Mouse (Mus musculus) forebrain, postnatal 0 days (tissue): Measurements from ENCODE around the gene Supt5. TPM values are rescaled to one million over a fixed set of nuclear protein-coding genes. Genes with fewer than 3 reads are reported as not detected.

Experiments
- ATAC-seq: fragments of 200-750 bp; cut with Nextera tagmentation; 2 replicates; pipeline ENCODE4 v1.8.0; 2017; ENCODE audit warnings: mild to moderate bottlenecking, moderate library complexity
- DNase-seq: peaks from one replicate; pipeline ENCODE4 v3.0.0-alpha.2; 2015
- H3K27ac ChIP-seq: fragments of 300-500 bp; sonication (generic); 2 replicates; pipeline ENCODE4 v1.5.1; 2014; ENCODE audit warnings: low read depth, mild to moderate bottlenecking, antibody characterized with exemption, low read length, moderate library complexity, mixed read lengths
- H3K27me3 ChIP-seq: fragments of 300-500 bp; sonication (generic); 2 replicates; pipeline ENCODE4 v1.6.1; 2014; ENCODE audit warnings: mild to moderate bottlenecking, low read length, mixed read lengths; ENCODE audit not compliant: insufficient read depth
- H3K36me3 ChIP-seq: fragments of 300-500 bp; sonication (generic); 2 replicates; pipeline ENCODE4 v1.6.1; 2014; ENCODE audit warnings: mild to moderate bottlenecking, moderate library complexity; ENCODE audit not compliant: insufficient read depth
- H3K4me1 ChIP-seq: fragments of 300-500 bp; sonication (generic); 2 replicates; pipeline ENCODE4 v1.6.1; 2014; ENCODE audit warnings: antibody characterized with exemption; ENCODE audit not compliant: insufficient read depth
- H3K4me2 ChIP-seq: fragments of 300-500 bp; sonication (generic); 2 replicates; pipeline ENCODE4 v1.6.1; 2014; ENCODE audit warnings: low read depth, mild to moderate bottlenecking, moderate library complexity
- H3K4me3 ChIP-seq: fragments of 300-500 bp; sonication (generic); 2 replicates; pipeline ENCODE4 v1.5.1; 2014; ENCODE audit warnings: low read depth, low read length, mixed read lengths
- H3K9ac ChIP-seq: fragments of 300-500 bp; sonication (generic); 2 replicates; pipeline ENCODE4 v1.6.1; 2014; ENCODE audit warnings: mild to moderate bottlenecking
- H3K9me3 ChIP-seq: fragments of 300-500 bp; sonication (generic); 2 replicates; pipeline ENCODE4 v1.6.1; 2016; ENCODE audit warnings: low read length
- CTCF ChIP-seq: sonication (generic); IDR thresholded peaks from 2 replicates; pipeline ENCODE4 v1.5.1; 2016; ENCODE audit warnings: antibody characterized with exemption, control low read depth, low read depth
- WGBS: fragments of 180-500 bp; shearing (Covaris S2); extraction: QIAGEN DNeasy Blood & Tissue Kit; methylation state at CpG from one replicate; pipeline ENCODE4 v1.1.7; 2014; 5-methylcytosine and 5-hydroxymethylcytosine counted together
- polyA plus RNA-seq: library from polyadenylated mRNA; unstranded; fragments of >200 nt; fragmentation: Nextera tagmentation; extraction: Ambion mirVana; gene quantifications from 2 replicates; pipeline ENCODE4 v1.2.1, GENCODE M21; 2015
- total RNA-seq: library from RNA; depleted of rRNA; stranded (reverse); fragments of >200 nt; gene quantifications from 2 replicates; pipeline ENCODE4 v1.2.3, GENCODE M21; 2014

The Supt5 gene
- total and polyA plus RNA-seq, 2 experiments from 2014 or later = 83.3 to 111 TPM

DNA sequence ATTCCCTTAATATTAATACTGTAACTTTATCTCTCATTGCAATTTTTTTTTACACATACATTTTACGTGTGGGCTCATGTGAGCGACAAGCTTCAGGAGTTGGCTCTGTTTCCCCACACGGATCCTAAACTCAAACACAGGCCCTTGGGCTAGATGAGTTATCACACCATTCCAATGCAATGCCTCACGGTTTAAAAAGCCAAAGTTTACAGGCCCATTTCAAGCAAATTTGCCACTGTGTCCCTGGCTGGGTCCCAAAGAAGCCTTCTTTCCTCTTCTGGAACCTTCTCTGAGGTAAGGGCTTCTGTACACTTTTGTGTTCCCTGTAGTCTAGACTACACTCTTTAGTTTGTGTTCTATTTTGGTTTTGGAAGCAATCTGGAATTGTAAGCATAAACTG lies 4.0 kb downstream of the Supt5 start:
- DNase-seq = no peak
- Histone ChIP-seq H3K4me2 (no peak overlapping the region), H3K4me3 (no peak overlapping the region), H3K27ac (no peak overlapping the region), H3K4me1 (peaks cover 2% of the 10 kb centered on the region; the same call in 1 of the 2 replicates), H3K9me3 (no peaks in the 10 kb centered on the region), H3K9ac (no peak overlapping the region), H3K36me3 (peaks cover 20% of the 10 kb centered on the region), H3K27me3 (no peaks in the 10 kb centered on the region)
- no peak for ATAC-seq
- 87% methylated on average over 4 of the region's 4 CpGs for WGBS
- TF ChIP-seq CTCF = no peak

DNA sequence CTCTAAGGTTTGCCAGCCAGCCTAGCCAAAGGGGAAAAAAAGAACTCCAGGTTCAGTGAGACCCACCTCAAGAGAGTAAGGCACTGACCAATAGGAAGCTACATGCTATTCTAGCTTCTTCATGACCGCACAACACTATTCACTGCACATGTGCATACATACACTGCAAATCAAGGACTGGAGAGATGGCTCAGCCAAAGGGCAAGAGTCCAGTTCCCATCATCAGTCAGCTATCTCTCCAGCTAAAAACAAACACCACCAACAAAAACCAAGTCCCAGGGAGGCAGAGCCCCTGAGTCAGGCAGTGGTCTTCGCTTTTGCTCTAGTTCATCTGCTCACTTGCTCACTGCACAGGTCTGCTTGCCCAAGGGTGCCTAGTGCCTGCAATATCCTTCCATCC lies 10.3 kb downstream of the Supt5 start:
- no peak overlapping the region for H3K4me2 ChIP-seq
- H3K27ac ChIP-seq = no peak overlapping the region
- 100% methylated on average over 2 of the region's 2 CpGs for WGBS
- no peak overlapping the region for H3K4me3 ChIP-seq
- H3K27me3 ChIP-seq = no peaks in the 10 kb centered on the region
- H3K9ac ChIP-seq = no peak overlapping the region
- ATAC-seq = no peak
- DNase-seq = no peak
- no peaks in the 10 kb centered on the region for H3K9me3 ChIP-seq
- no peaks in the 10 kb centered on the region for H3K4me1 ChIP-seq
- peaks cover 77% of the 10 kb centered on the region for H3K36me3 ChIP-seq
- TF ChIP-seq CTCF = no peak

DNA sequence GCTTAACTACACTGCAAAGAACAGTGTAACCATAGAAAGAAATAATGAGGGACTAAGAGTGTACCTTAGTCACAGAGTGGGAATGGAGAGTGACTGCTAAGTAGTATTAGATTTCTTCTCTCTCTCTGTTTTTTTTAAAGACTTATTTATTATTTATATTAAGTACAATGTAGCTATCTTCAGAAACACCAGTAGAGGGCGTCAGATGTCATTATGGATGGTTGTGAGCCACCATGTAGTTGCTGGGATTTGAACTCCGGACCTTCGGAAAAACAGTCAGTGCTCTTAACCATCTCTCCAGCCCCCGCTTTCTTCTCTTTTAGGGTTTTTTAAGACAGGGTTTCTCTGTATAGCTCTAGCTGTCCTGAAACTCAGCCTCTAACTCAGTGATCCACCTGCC lies 12.1 kb downstream of the Supt5 start:
- WGBS = 80% methylated on average over 4 of the region's 4 CpGs

DNA sequence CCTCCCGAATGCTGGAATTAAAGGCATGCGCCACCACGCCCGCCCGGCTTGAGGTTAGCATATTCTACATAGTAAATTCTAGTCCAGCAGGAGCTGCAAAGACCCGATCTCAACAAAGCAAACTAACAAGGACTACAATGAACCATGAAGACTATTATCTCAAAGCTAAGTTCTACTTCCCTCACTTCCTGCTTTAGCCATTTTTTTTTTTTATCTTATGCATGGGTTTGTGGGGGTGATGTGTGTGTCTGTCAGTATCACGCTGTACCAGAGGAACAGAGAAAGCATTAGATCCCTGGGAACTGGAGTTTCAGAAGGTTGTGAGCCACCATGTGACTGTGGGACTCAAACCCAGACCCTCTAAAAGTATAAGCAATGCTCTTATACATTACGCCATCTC lies 13.3 kb downstream of the Supt5 start:
- Histone ChIP-seq H3K9ac (no peak overlapping the region), H3K4me2 (no peak overlapping the region), H3K27ac (no peak overlapping the region), H3K4me3 (no peak overlapping the region), H3K4me1 (no peaks in the 10 kb centered on the region), H3K27me3 (no peaks in the 10 kb centered on the region), H3K36me3 (peaks cover 93% of the 10 kb centered on the region), H3K9me3 (no peaks in the 10 kb centered on the region)
- no peak for DNase-seq
- 98% methylated on average over 8 of the region's 8 CpGs for WGBS
- no peak for TF ChIP-seq CTCF
- ATAC-seq = no peak

More for the DNA sequence above, 12.1 kb downstream of the Supt5 start:
- H3K9me3 ChIP-seq = no peaks in the 10 kb centered on the region
- H3K27me3 ChIP-seq = no peaks in the 10 kb centered on the region
- ATAC-seq = no peak
- no peak overlapping the region for H3K4me2 ChIP-seq
- H3K9ac ChIP-seq = no peak overlapping the region
- no peak for DNase-seq
- TF ChIP-seq CTCF = no peak
- no peaks in the 10 kb centered on the region for H3K4me1 ChIP-seq
- H3K36me3 ChIP-seq = peaks cover 94% of the 10 kb centered on the region
- no peak overlapping the region for H3K4me3 ChIP-seq
- H3K27ac ChIP-seq = no peak overlapping the region

DNA sequence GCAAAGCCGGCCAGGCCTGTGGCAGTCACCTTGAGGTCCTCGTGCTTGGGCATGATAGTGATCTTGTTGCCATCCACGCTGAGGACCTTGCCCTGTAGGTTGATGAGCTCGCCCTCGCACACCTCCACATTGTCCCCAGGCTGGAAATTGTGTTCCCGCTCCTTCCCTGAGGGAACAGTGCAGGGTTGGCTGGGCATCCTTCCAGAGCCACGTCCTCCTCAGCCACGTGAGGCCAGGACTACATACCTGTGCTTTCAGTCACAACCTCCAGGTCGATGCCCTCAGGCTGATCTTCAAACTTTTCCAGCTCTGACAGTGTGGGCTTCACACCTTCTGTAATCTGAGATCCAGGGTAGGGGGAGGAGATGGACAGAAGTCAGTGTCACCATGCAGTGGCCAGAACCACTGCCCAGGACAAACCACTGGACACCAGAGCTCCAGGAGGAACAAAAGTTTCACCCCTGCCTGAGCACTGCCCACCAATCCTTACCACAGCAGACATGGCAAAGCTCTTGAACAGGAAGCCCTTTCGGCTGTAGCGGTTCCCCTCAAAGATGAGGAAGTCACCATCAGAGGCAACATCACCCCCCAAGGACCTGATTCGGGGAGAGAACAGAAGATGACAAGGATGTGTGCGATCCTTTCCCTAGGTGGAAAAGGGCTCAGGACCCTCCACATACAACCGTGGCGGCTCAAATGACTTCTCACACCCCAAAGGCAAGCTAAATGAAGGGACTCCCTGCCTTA lies 16.4 kb downstream of the Supt5 start:
- ATAC-seq (no peak), DNase-seq (no peak)
- TF ChIP-seq CTCF = no peak
- Histone ChIP-seq H3K27ac (no peak overlapping the region), H3K36me3 (peaks cover 96% of the 10 kb centered on the region), H3K9ac (no peak overlapping the region), H3K27me3 (no peaks in the 10 kb centered on the region), H3K4me2 (no peak overlapping the region), H3K4me1 (no peaks in the 10 kb centered on the region), H3K4me3 (no peak overlapping the region), H3K9me3 (no peaks in the 10 kb centered on the region)
- 92% methylated on average over 15 of the region's 15 CpGs for WGBS

DNA sequence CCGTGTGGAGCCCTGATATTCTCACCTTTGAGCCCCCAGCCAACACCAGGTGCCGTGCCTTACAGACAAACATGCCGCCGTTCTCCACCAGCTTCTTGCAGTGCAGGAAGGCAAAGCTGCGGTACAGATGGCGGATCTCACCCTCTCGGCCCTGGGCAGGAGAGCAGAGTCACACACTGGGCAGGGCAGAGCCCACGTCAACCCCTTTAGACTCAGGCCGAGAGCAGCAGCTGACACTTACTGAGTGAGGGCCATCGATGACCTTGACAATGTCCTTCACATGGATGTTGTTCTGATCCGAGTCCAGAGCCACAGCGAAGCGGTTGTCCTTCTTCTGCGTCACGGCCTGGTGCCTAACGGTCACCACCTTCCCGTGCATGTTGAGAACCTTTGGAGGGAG lies 19.8 kb downstream of the Supt5 start:
- no peak overlapping the region for H3K4me3 ChIP-seq
- ATAC-seq (no peak), DNase-seq (no peak)
- H3K9me3 ChIP-seq = no peaks in the 10 kb centered on the region
- WGBS = 93% methylated on average over 17 of the region's 17 CpGs
- no peak overlapping the region for H3K4me2 ChIP-seq
- no peaks in the 10 kb centered on the region for H3K4me1 ChIP-seq
- TF ChIP-seq CTCF = no peak
- no peaks in the 10 kb centered on the region for H3K27me3 ChIP-seq
- H3K9ac ChIP-seq = no peak overlapping the region
- H3K27ac ChIP-seq = no peak overlapping the region
- peaks cover 90% of the 10 kb centered on the region for H3K36me3 ChIP-seq

DNA sequence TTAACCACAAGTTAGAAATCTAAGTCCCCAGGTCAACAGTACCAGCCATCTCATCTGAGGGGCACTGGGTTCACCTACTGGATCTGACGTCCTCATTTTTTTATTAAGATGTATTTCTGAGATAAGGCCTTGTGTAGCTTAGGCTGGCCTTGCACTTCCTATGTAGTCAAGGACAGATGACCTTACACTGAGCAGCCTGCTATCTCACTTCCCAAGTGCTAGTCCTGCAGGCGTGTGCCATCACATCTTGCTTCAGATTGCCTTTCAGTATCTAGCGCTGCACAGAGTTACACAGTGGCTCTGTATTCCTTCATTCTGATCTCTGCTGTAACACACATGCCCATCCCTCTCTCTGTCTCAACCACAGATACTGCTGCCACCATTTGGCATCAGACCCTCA lies 20.5 kb downstream of the Supt5 start:
- 91% methylated on average over 3 of the region's 3 CpGs for WGBS
- Histone ChIP-seq H3K9ac (no peak overlapping the region), H3K27ac (no peak overlapping the region), H3K36me3 (peaks cover 83% of the 10 kb centered on the region), H3K4me3 (no peak overlapping the region), H3K27me3 (no peaks in the 10 kb centered on the region), H3K4me2 (no peak overlapping the region), H3K4me1 (no peaks in the 10 kb centered on the region), H3K9me3 (no peaks in the 10 kb centered on the region)
- no peak for TF ChIP-seq CTCF
- DNase-seq (no peak), ATAC-seq (no peak)
